Mouse (Mus musculus) hindbrain, embryonic 13.5 days (tissue): ENCODE results near the gene Utp4. TPM values are rescaled to one million over a fixed set of nuclear protein-coding genes. Genes with fewer than 3 reads are reported as not detected.
"Not testable (repeated sequence)": the region's sequence is repeated elsewhere in the genome, so short reads cannot be mapped to it uniquely, and the experiment has no call there.

Experiments
- ATAC-seq: fragments of 200-750 bp; cut with Nextera tagmentation; 2 replicates; pipeline ENCODE4 v1.8.0; 2017; ENCODE audit warnings: moderate TSS enrichment; ENCODE audit not compliant: low FRiP score
- H3K27ac ChIP-seq: fragments of 300-500 bp; sonication (generic); 2 replicates; pipeline ENCODE4 v1.5.1; 2015; ENCODE audit warnings: inconsistent platforms, mild to moderate bottlenecking, moderate library complexity
- H3K27me3 ChIP-seq: fragments of 300-500 bp; sonication (generic); 2 replicates; pipeline ENCODE4 v1.6.1; 2015; ENCODE audit warnings: mild to moderate bottlenecking, inconsistent platforms
- H3K36me3 ChIP-seq: fragments of 300-500 bp; sonication (generic); 2 replicates; pipeline ENCODE4 v1.6.1; 2015; ENCODE audit warnings: mild to moderate bottlenecking, inconsistent platforms
- H3K4me1 ChIP-seq: fragments of 300-500 bp; sonication (generic); replicated peaks from 2 replicates; pipeline ENCODE4 v1.6.1; 2015; ENCODE audit warnings: inconsistent platforms
- H3K4me2 ChIP-seq: fragments of 300-500 bp; sonication (generic); 2 replicates; pipeline ENCODE4 v1.6.1; 2015; ENCODE audit warnings: inconsistent platforms, mild to moderate bottlenecking, moderate library complexity
- H3K4me3 ChIP-seq: fragments of 300-500 bp; sonication (generic); 2 replicates; pipeline ENCODE4 v1.5.1; 2015; ENCODE audit warnings: mild to moderate bottlenecking, inconsistent platforms
- H3K9ac ChIP-seq: fragments of 300-500 bp; sonication (generic); 2 replicates; pipeline ENCODE4 v1.6.1; 2015; ENCODE audit warnings: mild to moderate bottlenecking, inconsistent platforms
- H3K9me3 ChIP-seq: fragments of 300-500 bp; sonication (generic); 2 replicates; pipeline ENCODE4 v1.6.1; 2016; ENCODE audit warnings: inconsistent platforms
- WGBS: fragments of 180-500 bp; shearing (Covaris S2); methylation state at CpG from one replicate; pipeline ENCODE4 v1.1.7; 2015; 5-methylcytosine and 5-hydroxymethylcytosine counted together
- polyA plus RNA-seq: library from polyadenylated mRNA; unstranded; fragments of >200 nt; fragmentation: Nextera tagmentation; extraction: Ambion mirVana; gene quantifications from 2 replicates; pipeline ENCODE4 v1.2.1, GENCODE M21; 2015

The Utp4 gene
- polyA plus RNA-seq, 1 experiment from 2014 or later = 45.5 TPM

GRCm38 (mm10) chr8:106880121-106880707 lies 13.2 kb upstream of the Utp4 start:
- no peak overlapping the region for H3K4me2 ChIP-seq
- no peak overlapping the region for H3K9ac ChIP-seq
- H3K4me1 ChIP-seq = no peaks in the 10 kb centered on the region
- WGBS = 93% methylated on average over 8 of the region's 8 CpGs
- H3K9me3 ChIP-seq = no peaks in the 10 kb centered on the region
- no peak overlapping the region for H3K27ac ChIP-seq
- H3K27me3 ChIP-seq = no peaks in the 10 kb centered on the region
- ATAC-seq = no peak
- H3K4me3 ChIP-seq = no peak overlapping the region
- H3K36me3 ChIP-seq = peaks cover 79% of the 10 kb centered on the region

- H3K9me3 ChIP-seq, H3K4me2 ChIP-seq, H3K27ac ChIP-seq, H3K4me3 ChIP-seq, H3K4me1 ChIP-seq, ATAC-seq, H3K27me3 ChIP-seq, H3K9ac ChIP-seq: not testable (repeated sequence)
- 96% methylated on average over 11 of the region's 11 CpGs for WGBS
- peaks cover 71% of the 10 kb centered on the region for H3K36me3 ChIP-seq
These were observed 9.3 kb upstream of the Utp4 start for GRCm38 (mm10) chr8:106884094-106884493.

- H3K27me3 ChIP-seq, ATAC-seq, H3K27ac ChIP-seq, H3K4me1 ChIP-seq, H3K9ac ChIP-seq, H3K9me3 ChIP-seq, H3K4me3 ChIP-seq, H3K4me2 ChIP-seq: not testable (repeated sequence)
- 97% methylated on average over 4 of the region's 4 CpGs for WGBS
- peaks cover 63% of the 10 kb centered on the region for H3K36me3 ChIP-seq
These were observed 8.5 kb upstream of the Utp4 start for GRCm38 (mm10) chr8:106884826-106885400.

- H3K4me3 ChIP-seq = no peak overlapping the region
- no peaks in the 10 kb centered on the region for H3K27me3 ChIP-seq
- no peak overlapping the region for H3K27ac ChIP-seq
- H3K4me2 ChIP-seq = no peak overlapping the region
- peak; percentile 71; the same call in 1 of the 2 replicates for ATAC-seq
- no peak overlapping the region for H3K9ac ChIP-seq
- no peaks in the 10 kb centered on the region for H3K9me3 ChIP-seq
- WGBS = 52% methylated on average over 5 of the region's 5 CpGs
- H3K36me3 ChIP-seq = peaks cover 40% of the 10 kb centered on the region
- peaks cover 8% of the 10 kb centered on the region for H3K4me1 ChIP-seq
These were observed 5.9 kb upstream of the Utp4 start for GRCm38 (mm10) chr8:106887336-106888189.

GRCm38 (mm10) chr8:106888803-106889202 lies 4.6 kb upstream of the Utp4 start:
- Histone ChIP-seq H3K4me3 (no peak overlapping the region), H3K9ac (no peak overlapping the region), H3K27me3 (no peaks in the 10 kb centered on the region), H3K4me2 (no peak overlapping the region), H3K4me1 (peaks cover 8% of the 10 kb centered on the region), H3K9me3 (no peaks in the 10 kb centered on the region), H3K27ac (no peak overlapping the region), H3K36me3 (peaks cover 29% of the 10 kb centered on the region)
- ATAC-seq = no peak
- 89% methylated on average over 3 of the region's 3 CpGs for WGBS

- H3K9me3 ChIP-seq = no peaks in the 10 kb centered on the region
- H3K9ac ChIP-seq = peak overlapping the region; percentile 96
- H3K4me2 ChIP-seq = peak overlapping the region; percentile 80
- H3K27me3 ChIP-seq = no peaks in the 10 kb centered on the region
- H3K27ac ChIP-seq = peak overlapping the region; percentile 97
- under 1% methylated on average over 15 of the region's 15 CpGs for WGBS
- peak; percentile 11; the same call in 1 of the 2 replicates for ATAC-seq
- H3K36me3 ChIP-seq = peaks cover 22% of the 10 kb centered on the region
- H3K4me1 ChIP-seq = peaks cover 22% of the 10 kb centered on the region
- peak overlapping the region; percentile 89 for H3K4me3 ChIP-seq
These were observed 1.1 kb upstream of the Utp4 start for GRCm38 (mm10) chr8:106892210-106892805.

- WGBS = under 1% methylated on average over 32 of the region's 57 CpGs
- H3K27ac ChIP-seq = peak overlapping the region; percentile 97
- peak overlapping the region; percentile 89 for H3K4me3 ChIP-seq
- no peaks in the 10 kb centered on the region for H3K27me3 ChIP-seq
- no peaks in the 10 kb centered on the region for H3K9me3 ChIP-seq
- H3K4me1 ChIP-seq = peaks cover 22% of the 10 kb centered on the region
- H3K4me2 ChIP-seq = peak overlapping the region; percentile 80
- peaks cover 27% of the 10 kb centered on the region for H3K36me3 ChIP-seq
- ATAC-seq = peak; percentile 83
- peak overlapping the region; percentile 96 for H3K9ac ChIP-seq
These were observed 507 bp upstream of the Utp4 start for GRCm38 (mm10) chr8:106892806-106893451.

GRCm38 (mm10) chr8:106899473-106899872 lies 6.0 kb downstream of the Utp4 start:
- H3K27me3 ChIP-seq = no peaks in the 10 kb centered on the region
- H3K4me3 ChIP-seq = no peak overlapping the region
- ATAC-seq = no peak
- H3K9ac ChIP-seq = no peak overlapping the region
- H3K36me3 ChIP-seq = peaks cover 90% of the 10 kb centered on the region
- no peaks in the 10 kb centered on the region for H3K9me3 ChIP-seq
- WGBS = 90% methylated on average over 5 of the region's 5 CpGs
- no peak overlapping the region for H3K27ac ChIP-seq
- peaks cover 7% of the 10 kb centered on the region for H3K4me1 ChIP-seq
- H3K4me2 ChIP-seq = no peak overlapping the region

GRCm38 (mm10) chr8:106905727-106906480 lies 12.5 kb downstream of the Utp4 start:
- no peaks in the 10 kb centered on the region for H3K9me3 ChIP-seq
- H3K4me2 ChIP-seq = no peak overlapping the region
- ATAC-seq = no peak
- 95% methylated on average over 17 of the region's 17 CpGs for WGBS
- H3K27me3 ChIP-seq = no peaks in the 10 kb centered on the region
- H3K36me3 ChIP-seq = peaks cover 84% of the 10 kb centered on the region
- H3K27ac ChIP-seq = no peak overlapping the region
- H3K4me1 ChIP-seq = no peaks in the 10 kb centered on the region
- no peak overlapping the region for H3K9ac ChIP-seq
- H3K4me3 ChIP-seq = no peak overlapping the region

- H3K27me3 ChIP-seq = no peaks in the 10 kb centered on the region
- ATAC-seq = no peak
- WGBS = 92% methylated on average over 6 of the region's 6 CpGs
- H3K4me2 ChIP-seq = no peak overlapping the region
- H3K9me3 ChIP-seq = no peaks in the 10 kb centered on the region
- no peak overlapping the region for H3K9ac ChIP-seq
- H3K4me3 ChIP-seq = no peak overlapping the region
- H3K4me1 ChIP-seq = no peaks in the 10 kb centered on the region
- no peak overlapping the region for H3K27ac ChIP-seq
- H3K36me3 ChIP-seq = peaks cover 83% of the 10 kb centered on the region
These were observed 13.2 kb downstream of the Utp4 start for GRCm38 (mm10) chr8:106906635-106907034.

- Histone ChIP-seq H3K4me3 (no peak overlapping the region), H3K4me2 (no peak overlapping the region), H3K4me1 (no peaks in the 10 kb centered on the region), H3K27me3 (no peaks in the 10 kb centered on the region), H3K27ac (no peak overlapping the region), H3K9me3 (no peaks in the 10 kb centered on the region), H3K9ac (no peak overlapping the region), H3K36me3 (peaks cover 82% of the 10 kb centered on the region)
- no peak for ATAC-seq
- WGBS = 90% methylated on average over 6 of the region's 6 CpGs
These were observed 14.0 kb downstream of the Utp4 start for GRCm38 (mm10) chr8:106907450-106907849.
